Mouse (Mus musculus) gastrocnemius, adult 18-20 months (tissue): ENCODE data around the gene Aicda. TPM values are rescaled to one million over a fixed set of nuclear protein-coding genes. Genes with fewer than 3 reads are reported as not detected.

Experiments
- DNase-seq: peaks from one replicate; pipeline ENCODE4 v3.0.0; 2021; ENCODE audit warnings: low spot score
- total RNA-seq, 2 experiments: library from RNA; stranded (reverse); gene quantifications; 2 replicates each; pipeline ENCODE4 v1.2.3; 2021

Gene Aicda
- total RNA-seq, 2 experiments from 2014 or later: not detected

DNA sequence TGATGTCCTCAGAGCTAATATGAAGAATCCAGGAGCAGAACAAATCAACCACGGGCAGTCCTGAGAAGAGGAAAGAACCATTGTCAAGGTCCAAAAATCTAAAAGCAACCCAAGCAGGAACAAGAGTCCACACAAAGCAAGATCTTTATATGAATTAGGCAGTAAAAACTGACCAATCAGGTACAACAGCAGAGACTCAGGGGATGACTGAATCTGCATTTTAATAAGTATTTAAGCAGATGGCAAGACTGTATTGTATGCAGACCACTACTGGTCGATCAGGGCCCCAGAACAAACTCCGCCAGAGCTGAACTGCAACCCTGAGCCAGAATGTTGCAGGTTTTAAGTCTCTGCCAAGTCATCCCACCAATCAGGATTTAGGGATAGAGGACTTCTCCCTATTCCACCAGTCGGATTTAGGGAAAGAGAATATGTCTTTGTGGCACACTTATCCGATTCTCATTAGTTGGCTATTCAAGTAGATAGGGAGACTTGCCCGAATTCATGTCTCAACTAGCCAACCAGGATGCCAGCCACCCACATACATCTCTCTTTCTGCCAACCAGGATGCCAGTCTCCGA, 46.6 kb downstream of the Aicda start:
- DNase-seq: no peak

GRCm38 (mm10) chr6:122601031-122601430, 47.4 kb downstream of the Aicda start:
- DNase-seq: no peak

GRCm38 (mm10) chr6:122601615-122602014, 48.0 kb downstream of the Aicda start:
- no peak for DNase-seq

GRCm38 (mm10) chr6:122602242-122602991, 48.8 kb downstream of the Aicda start, which contains the start of gene Apobec1:
Gene Apobec1, minus strand, starts transcription at chr6:122602444.
- peak; percentile 75 for DNase-seq

DNA sequence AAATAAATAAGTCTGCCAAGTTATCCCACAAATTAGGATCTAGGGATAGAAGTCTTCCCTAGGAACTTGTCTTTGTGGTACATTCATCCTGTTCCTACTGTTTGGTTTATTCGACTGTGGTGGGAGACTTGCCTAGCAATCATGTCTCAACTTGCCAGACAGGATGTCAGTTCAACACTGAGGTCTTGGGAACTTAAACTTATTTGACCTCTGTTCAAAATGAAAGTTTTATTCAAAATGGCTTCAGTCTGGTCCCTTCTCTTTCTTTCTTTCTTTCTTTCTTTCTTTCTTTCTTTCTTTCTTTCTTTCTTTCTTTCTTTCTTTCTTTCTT, 49.4 kb downstream of the Aicda start:
- no peak for DNase-seq

DNA sequence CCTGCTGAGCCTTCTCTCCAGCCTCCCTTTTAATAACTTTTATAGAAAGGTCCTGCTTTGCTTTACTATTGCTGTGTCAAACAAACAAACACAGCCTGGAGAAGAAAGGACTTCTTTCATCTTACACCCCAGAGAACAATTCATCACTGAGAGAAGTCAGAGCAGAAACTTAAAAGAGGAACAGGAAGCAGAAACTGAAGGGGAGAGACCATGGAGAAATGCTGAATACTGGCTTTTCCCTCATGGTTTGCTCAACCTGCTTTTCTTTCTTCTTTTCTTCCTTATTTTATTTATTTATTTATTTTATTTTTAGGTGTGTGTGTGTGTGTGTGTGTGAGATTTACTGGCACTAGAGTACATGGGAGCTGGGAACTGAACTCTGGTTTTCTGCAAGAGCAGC, 50.7 kb downstream of the Aicda start:
- DNase-seq: no peak

DNA sequence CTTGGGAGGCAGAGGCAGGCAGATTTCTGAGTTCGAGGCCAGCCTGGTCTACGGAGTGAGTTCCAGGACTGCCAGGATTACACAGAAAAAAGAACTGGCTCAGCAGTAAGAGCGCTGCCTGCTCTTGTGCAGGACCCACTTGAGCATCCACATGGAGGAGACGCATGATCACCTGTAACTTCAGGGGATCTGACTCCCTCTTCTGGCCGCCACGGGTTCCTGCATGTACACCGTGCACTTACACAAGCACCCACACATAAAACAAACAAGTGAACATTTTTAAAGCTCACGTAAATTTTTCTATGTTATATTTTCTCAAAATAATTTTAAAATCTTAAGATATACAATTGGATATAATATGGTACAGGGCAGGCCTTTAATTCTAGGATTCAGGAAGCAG, 51.9 kb downstream of the Aicda start:
- no peak for DNase-seq

DNA sequence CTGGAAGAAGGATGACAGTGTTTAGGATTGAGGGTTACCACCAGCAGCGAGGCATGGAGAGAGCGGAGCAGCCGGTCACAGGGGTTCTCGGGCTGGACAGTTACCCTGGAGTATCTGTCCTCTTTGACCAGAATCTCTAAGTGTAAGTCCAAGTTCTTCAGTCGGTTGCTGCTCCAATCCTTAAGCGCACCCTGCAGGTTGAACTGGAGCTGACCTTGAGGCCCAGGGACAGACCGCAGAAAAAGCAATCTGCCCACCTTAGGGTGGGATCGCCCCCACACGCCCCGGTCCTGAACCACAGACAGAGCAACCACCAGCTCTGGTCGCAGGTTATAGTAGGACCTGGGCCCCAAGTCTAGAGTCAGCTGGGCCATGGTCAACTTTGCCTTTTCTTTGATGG, 53.1 kb downstream of the Aicda start:
- DNase-seq: no peak

DNA sequence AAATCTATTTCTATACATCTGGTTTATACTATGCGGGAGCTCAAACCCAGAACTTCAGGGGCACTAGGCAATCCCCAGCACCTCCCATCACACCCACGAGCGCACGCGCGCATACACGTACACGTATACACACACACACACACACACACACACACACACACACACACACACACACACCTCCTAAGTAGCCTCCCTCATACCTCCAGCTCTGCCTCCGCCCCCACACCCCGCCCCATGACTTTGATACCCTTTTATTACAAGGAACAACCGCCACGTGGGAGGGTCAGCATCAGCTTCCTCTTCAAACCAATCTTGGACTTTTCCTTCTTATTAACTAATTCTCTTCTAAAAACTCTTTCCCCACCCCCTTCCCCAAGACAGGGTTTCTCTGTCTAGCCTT, 54.1 kb downstream of the Aicda start:
- DNase-seq: no peak

DNA sequence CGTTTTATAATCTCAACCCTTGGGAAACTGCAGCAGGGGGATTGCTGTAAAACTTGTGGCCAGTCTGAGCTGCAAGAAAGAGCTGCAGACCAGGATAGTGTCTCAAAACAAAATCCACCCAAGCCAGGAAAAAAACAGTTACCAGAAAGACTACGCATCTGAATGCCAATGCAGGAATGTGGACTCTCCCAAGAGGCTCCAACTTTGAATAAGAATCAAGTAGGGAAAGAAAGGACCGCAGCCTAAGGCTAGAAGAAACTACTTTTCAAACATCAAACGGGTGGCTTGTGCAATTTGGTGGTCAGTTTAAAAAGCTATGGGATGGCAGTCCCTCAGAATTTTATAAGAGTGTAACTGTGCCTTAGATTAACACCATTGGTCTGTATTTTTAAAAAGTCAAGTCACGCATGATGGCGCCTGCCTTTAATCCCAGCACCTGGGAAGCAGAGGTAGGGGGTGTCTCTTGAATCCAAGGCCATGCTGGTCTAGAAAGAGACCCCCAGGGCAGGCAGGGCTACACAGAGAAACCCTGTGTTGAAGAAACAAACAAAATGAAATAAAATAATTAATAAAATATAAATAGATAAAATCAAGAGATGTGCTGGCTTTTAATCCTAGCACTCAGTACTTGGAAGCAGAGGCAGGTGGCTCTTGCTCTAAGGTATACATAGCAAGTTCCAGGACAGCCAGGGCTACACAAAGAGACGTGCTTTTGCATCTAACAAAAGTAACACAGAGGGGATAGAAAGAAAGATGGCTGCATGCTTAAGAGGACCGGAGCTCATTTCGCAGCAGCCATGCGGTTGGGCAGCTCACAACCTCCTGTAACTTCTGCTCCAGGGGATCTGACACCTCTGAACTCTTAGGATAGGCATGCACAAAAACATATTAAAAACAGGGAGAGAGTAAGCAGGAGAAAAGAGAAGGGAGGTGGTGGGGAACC, 55.1 kb downstream of the Aicda start:
- DNase-seq: no peak

DNA sequence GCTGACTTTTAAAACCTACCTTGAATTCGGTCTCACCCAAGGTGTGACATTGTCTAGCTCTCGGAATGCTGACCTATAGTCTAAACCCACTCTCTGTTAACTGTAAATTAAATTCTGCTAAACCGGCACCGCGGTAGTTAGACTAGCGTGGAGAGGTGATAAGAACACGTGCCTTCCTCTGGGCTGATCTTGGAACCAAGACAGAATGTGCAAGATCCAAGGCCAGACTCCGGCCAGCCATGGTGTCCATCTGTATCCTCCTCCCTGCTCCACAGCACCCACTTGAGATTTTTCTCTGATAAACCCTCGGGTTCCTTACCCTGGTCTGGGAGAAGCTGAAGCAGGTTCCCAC, 55.8 kb downstream of the Aicda start:
- no peak for DNase-seq

DNA sequence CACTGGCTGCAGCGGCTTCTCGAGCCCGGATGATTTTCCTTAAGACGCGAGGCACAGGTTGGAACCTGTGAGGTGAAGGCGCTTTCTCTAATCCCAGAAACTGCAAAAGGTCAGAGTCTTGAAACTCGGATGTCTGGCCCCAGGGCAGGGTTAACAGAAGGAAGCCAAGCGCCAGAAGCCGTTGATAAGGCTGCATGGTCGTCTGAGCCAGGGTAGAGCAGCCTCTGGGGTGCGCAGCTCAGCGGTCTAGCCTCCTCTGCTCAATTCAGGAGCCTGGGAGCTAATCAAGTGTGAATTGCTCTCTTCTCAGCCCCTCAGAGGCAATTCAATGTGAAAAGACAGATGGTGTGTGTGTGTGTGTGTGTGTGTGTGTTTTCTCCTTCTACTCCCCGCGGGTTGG, 56.2 kb downstream of the Aicda start, which contains the start of gene Gdf3:
Gene Gdf3, minus strand, starts transcription at position 317 of the 400 bp plus-strand sequence.
- DNase-seq: no peak

GRCm38 (mm10) chr6:122612426-122612825, 58.8 kb downstream of the Aicda start:
- no peak for DNase-seq

Other genes with a start within 250 kb of the Aicda start
- gene M6pr, start 245.1 kb upstream of the Aicda start, total RNA-seq: 10 to 100 TPM; 21.5 to 23.1 TPM
- gene Phc1, start 213.2 kb upstream of the Aicda start, total RNA-seq: 10 to 100 TPM; 27.3 to 34.0 TPM
- gene Rimklb, start 55.0 kb upstream of the Aicda start, total RNA-seq: under 1 TPM; 0.21 to 0.38 TPM
- 10 to 100 TPM; 17.1 to 24.2 TPM for gene Mfap5, start 48.0 kb upstream of the Aicda start, total RNA-seq
- 1 to 10 TPM in 1 of 2 experiments, under 1 TPM in 1; 0.80 to 1.1 TPM for gene Apobec1, start 48.6 kb downstream of the Aicda start, total RNA-seq
- not detected for gene Gdf3, start 56.3 kb downstream of the Aicda start, total RNA-seq
- not detected for gene Dppa3, start 72.6 kb downstream of the Aicda start, total RNA-seq
- gene Nanog, start 153.7 kb downstream of the Aicda start, total RNA-seq: not detected
- 1 to 10 TPM; 5.0 to 7.1 TPM for gene Slc2a3, start 247.8 kb downstream of the Aicda start, total RNA-seq